Mouse (Mus musculus) duodenum, adult 2 months (tissue): Measurements from ENCODE around the gene Klrg1. TPM values are rescaled to one million over a fixed set of nuclear protein-coding genes. Genes with fewer than 3 reads are reported as not detected.

Source experiments
- polyA plus RNA-seq: library from polyadenylated mRNA; depleted of rRNA; stranded (reverse); fragments of >200 nt; gene quantifications from 2 replicates; pipeline ENCODE4 v1.2.3, GENCODE M21; 2012; ENCODE audit warnings: low replicate concordance; rRNA removed

The Klrg1 gene
- polyA plus RNA-seq, result 0.12 TPM in 1 of 2 replicates, not detected in the other

DNA sequence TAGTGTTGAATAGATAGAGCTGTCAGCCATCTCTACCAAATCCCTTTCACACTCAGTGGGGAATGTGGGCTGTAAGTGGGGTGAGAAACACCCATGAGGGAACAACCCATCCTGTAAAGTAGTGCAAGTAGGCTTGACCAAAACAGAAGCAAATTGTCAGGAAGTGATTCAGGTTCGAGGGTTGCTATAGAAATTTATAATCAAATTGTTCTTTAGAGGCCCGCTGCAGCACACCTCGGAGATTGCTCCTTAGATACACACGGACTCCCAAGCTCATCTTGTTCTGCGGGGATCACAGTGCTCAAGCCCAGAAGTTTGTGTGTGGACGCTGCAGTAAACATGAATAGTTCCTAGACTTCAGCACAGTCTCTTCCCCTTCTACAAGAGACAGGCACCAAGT, at the start of gene Klrg1:
TSS of gene Klrg1 (minus strand) at position 101 of the 400 bp plus-strand sequence.

DNA sequence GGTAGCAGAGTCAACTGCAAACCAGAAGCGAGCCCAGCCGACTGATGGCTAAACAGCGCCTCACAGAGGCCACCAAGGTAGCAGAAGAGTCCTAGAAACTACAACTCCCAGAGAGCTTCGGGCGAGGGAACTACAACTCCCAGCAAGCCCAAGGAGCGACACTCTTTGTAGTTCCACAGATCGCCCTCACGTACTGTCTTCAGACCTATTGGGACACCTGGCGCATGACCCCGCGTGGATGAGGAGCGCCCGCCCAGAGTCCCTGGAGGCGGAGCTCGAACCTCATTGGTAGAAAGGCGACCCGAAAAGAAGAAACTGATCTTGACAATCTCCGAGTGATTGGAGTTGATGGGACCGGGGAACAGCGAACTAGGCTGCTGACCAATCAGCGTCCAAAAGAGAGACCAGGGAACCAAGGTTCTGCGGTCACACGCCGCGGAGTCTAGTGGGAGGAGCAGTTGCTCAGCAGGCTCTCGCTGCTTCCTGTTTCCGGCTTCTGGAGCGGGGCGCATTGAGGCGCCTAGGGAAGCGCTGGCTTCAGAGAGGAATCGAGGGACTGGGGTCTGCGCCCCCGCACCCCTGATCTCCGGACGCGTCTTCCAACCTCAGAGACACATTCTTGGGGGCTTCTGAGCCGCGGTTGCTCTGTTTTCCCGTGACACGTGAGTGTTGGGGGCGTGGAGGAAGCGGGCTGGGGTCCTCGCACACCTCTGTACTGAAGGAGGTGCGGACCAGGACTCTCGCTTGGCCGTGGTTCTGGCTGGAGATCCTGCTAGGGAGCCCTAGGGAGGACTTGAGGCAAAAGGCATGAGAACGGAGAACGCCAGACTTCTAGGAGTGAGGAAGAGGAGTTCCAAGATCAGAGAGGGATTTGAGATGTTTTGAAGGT, 26.1 kb upstream of the Klrg1 start, which contains the start of gene M6pr:
TSS of gene M6pr (plus strand) at position 216 of the 889 bp plus-strand sequence.

Other genes starting within 250 kb of the Klrg1 start
- gene M6pr, start 25.8 kb upstream of the Klrg1 start, polyA plus RNA-seq, result 16.6 and 19.0 TPM in 2 replicates
- 8.7 and 19.4 TPM in 2 replicates for gene Phc1, start 57.7 kb upstream of the Klrg1 start, polyA plus RNA-seq
- gene Rimklb, start 215.9 kb upstream of the Klrg1 start, polyA plus RNA-seq, result not detected in 2 replicates
- gene Mfap5, start 223.0 kb upstream of the Klrg1 start, polyA plus RNA-seq, result 9.8 and 15.8 TPM in 2 replicates